Comparison of ENCODE assay signal across 31 mouse cellular contexts in genomic region chr12:45975780-45976179, GRCm38 (mm10).
"Had no signal": no experiment of that assay in that cellular context is flagged by ENCODE, and none has a peak within 500 bp of the region (broad histone marks: within the 10 kb centered on the region; RNA-seq: fewer than 3 reads in every experiment).

No protein-coding gene starts in this region.

- ATAC-seq: liver, embryonic 12.5 days; liver, postnatal 0 days; lung, postnatal 0 days; midbrain, embryonic 13.5 days; midbrain, embryonic 15.5 days; midbrain, embryonic 16.5 days had no signal

- H3K4me3 ChIP-seq: left cerebral cortex, adult 2 months; limb, embryonic 10.5 days; limb, embryonic 12.5 days; limb, embryonic 13.5 days; limb, embryonic 15.5 days; liver, embryonic 12.5 days; liver, embryonic 13.5 days; liver, embryonic 15.5 days; lung, embryonic 15.5 days; megakaryocyte, embryonic 14.5 days; midbrain, embryonic 12.5 days; midbrain, embryonic 13.5 days; midbrain, embryonic 15.5 days; myocyte; neural tube, embryonic 12.5 days had no signal

- H3K9ac ChIP-seq: limb, embryonic 12.5 days; limb, embryonic 13.5 days; limb, embryonic 15.5 days; liver, embryonic 12.5 days; liver, embryonic 13.5 days; liver, embryonic 14.5 days; liver, embryonic 15.5 days; liver, postnatal 0 days; lung, embryonic 14.5 days; lung, embryonic 15.5 days; midbrain, embryonic 12.5 days; midbrain, embryonic 13.5 days; midbrain, embryonic 15.5 days; neural tube, embryonic 12.5 days had no signal

- H3K27me3 ChIP-seq: limb, embryonic 12.5 days; limb, embryonic 13.5 days; limb, embryonic 15.5 days; liver, embryonic 12.5 days; liver, embryonic 13.5 days; liver, embryonic 15.5 days; lung, embryonic 15.5 days; megakaryocyte, embryonic 14.5 days; midbrain, embryonic 12.5 days; midbrain, embryonic 13.5 days; midbrain, embryonic 15.5 days; neural tube, embryonic 12.5 days had no signal

- H3K9me3 ChIP-seq: limb, embryonic 10.5 days; limb, embryonic 12.5 days; limb, embryonic 13.5 days; limb, embryonic 15.5 days; liver, embryonic 12.5 days; liver, embryonic 13.5 days; liver, embryonic 15.5 days; lung, embryonic 15.5 days; megakaryocyte, embryonic 14.5 days; midbrain, embryonic 12.5 days; midbrain, embryonic 13.5 days; midbrain, embryonic 15.5 days; neural tube, embryonic 12.5 days had no signal

- DNase-seq: left cerebral cortex, postnatal 4 days; liver; liver, embryonic 13.5 days; liver, postnatal 0 days; lung, adult 18-20 months; lung, adult 2 months; lung, embryonic 14.5 days; lung, postnatal 10 days; lung, postnatal 14 days; lung, postnatal 36 days; lung, postnatal 4 days; midbrain, embryonic 14.5 days had no signal

- H3K27ac ChIP-seq: left cerebral cortex, adult 2 months; limb, embryonic 10.5 days; limb, embryonic 12.5 days; limb, embryonic 13.5 days; limb, embryonic 15.5 days; liver, embryonic 12.5 days; liver, embryonic 13.5 days; liver, embryonic 14.5 days; liver, embryonic 15.5 days; lung, embryonic 15.5 days; macrophage; midbrain, embryonic 12.5 days; midbrain, embryonic 13.5 days; midbrain, embryonic 15.5 days; neural tube, embryonic 12.5 days had no signal

- H3K4me1 ChIP-seq: limb, embryonic 10.5 days; limb, embryonic 12.5 days; limb, embryonic 13.5 days; limb, embryonic 15.5 days; liver, embryonic 12.5 days; liver, embryonic 13.5 days; liver, embryonic 15.5 days; lung, embryonic 15.5 days; megakaryocyte, embryonic 14.5 days; midbrain, embryonic 15.5 days; neural tube, embryonic 12.5 days had no signal

- H3K4me2 ChIP-seq: limb, embryonic 12.5 days; limb, embryonic 13.5 days; limb, embryonic 15.5 days; liver, embryonic 11.5 days; liver, embryonic 12.5 days; liver, embryonic 13.5 days; liver, embryonic 15.5 days; lung, embryonic 14.5 days; lung, embryonic 15.5 days; midbrain, embryonic 12.5 days; midbrain, embryonic 13.5 days; midbrain, embryonic 15.5 days; neural tube, embryonic 12.5 days had no signal

- H3K36me3 ChIP-seq: limb, embryonic 10.5 days; limb, embryonic 12.5 days; limb, embryonic 13.5 days; limb, embryonic 15.5 days; liver, embryonic 12.5 days; liver, embryonic 13.5 days; liver, embryonic 15.5 days; lung, embryonic 15.5 days; midbrain, embryonic 12.5 days; midbrain, embryonic 13.5 days; midbrain, embryonic 15.5 days; neural tube, embryonic 12.5 days had no signal
